ENCODE assay signal across 8 mouse cellular contexts in genomic region chr11:76524947-76525346, GRCm38 (mm10).
DNase-seq lines count a peak whose midpoint lies in the region; ATAC-seq and TF ChIP-seq lines count a peak whose summit lies in the region.

No protein-coding gene starts in this region.

- H3K9ac ChIP-seq in hindbrain, postnatal 0 days (replicated peaks; ENCODE audit: low read length) = no peak overlapping the region
- no peak overlapping the region for H3K9ac ChIP-seq in midbrain, postnatal 0 days (replicated peaks; ENCODE audit: low read length, poor library complexity, severe bottlenecking)

- no peaks in the 10 kb centered on the region for H3K36me3 ChIP-seq in hindbrain, postnatal 0 days (ENCODE audit: insufficient read depth, low read length)
- H3K36me3 ChIP-seq in midbrain, postnatal 0 days (ENCODE audit: insufficient read depth, low read length) = peaks cover 2% of the 10 kb centered on the region

- 0 out of 2 replicates have a peak overlapping the region, but pooled peaks have one; percentile 3 for H3K27ac ChIP-seq in hindbrain, postnatal 0 days
- no peak overlapping the region for H3K27ac ChIP-seq in midbrain, postnatal 0 days (ENCODE audit: low read depth, low read length)

- H3K9me3 ChIP-seq in hindbrain, postnatal 0 days (ENCODE audit: low read length) = no peaks in the 10 kb centered on the region
- no peaks in the 10 kb centered on the region for H3K9me3 ChIP-seq in midbrain, postnatal 0 days (ENCODE audit: low read length)

- H3K4me2 ChIP-seq in hindbrain, postnatal 0 days (ENCODE audit: low read depth, low read length) = no peak overlapping the region
- no peak overlapping the region for H3K4me2 ChIP-seq in midbrain, postnatal 0 days (ENCODE audit: low read depth, low read length, poor library complexity, severe bottlenecking)

- H3K27me3 ChIP-seq in hindbrain, postnatal 0 days (ENCODE audit: insufficient read depth, low read length) = no peaks in the 10 kb centered on the region
- no peaks in the 10 kb centered on the region for H3K27me3 ChIP-seq in midbrain, postnatal 0 days (ENCODE audit: insufficient read depth, low read length)

- intact Hi-C loops in left cerebral cortex, postnatal 14 days (cut with DNase I) = loop anchor here (5.0 to 10.0 kb wide), 2 partner anchors 50 to 122 kb away; no protein-coding TSS in a partner anchor

- peak; percentile 64; the same call in 1 of the 2 replicates for ATAC-seq in erythroid progenitor cell, adult 5-6 weeks (replicated peaks; ENCODE audit: low FRiP score, poor library complexity, severe bottlenecking)
- peak; percentile 69 for ATAC-seq in hindbrain, postnatal 0 days
- ATAC-seq in midbrain, postnatal 0 days (ENCODE audit: low FRiP score) = no peak

- WGBS in hindbrain, postnatal 0 days = 5% methylated on average over 8 of the region's 8 CpGs
- 19% methylated on average over 8 of the region's 8 CpGs for WGBS in midbrain, postnatal 0 days

- TF ChIP-seq POLR2A in brain, embryonic 14.5 days (IDR thresholded peaks at IDR 0.05; ENCODE audit: borderline replicate concordance, extremely low read depth, insufficient read depth, insufficient read length, poor library complexity, severe bottlenecking) = no peak

- peak; percentile 58 for DNase-seq in urinary bladder, postnatal 14 days (ENCODE audit: low spot score)
- DNase-seq in urinary bladder, adult 2 months (ENCODE audit: low spot score) = no peak
- peak; percentile 92 for DNase-seq in brain, embryonic 14.5 days (ENCODE audit: low read depth)
- DNase-seq in hindbrain, postnatal 0 days (ENCODE audit: low spot score) = peak; percentile 91
- DNase-seq in left cerebral cortex, postnatal 14 days (ENCODE audit: low spot score in 2 of 2) = peak; percentile 77 to 81
- DNase-seq in midbrain, postnatal 0 days (ENCODE audit: low spot score) = peak; percentile 89
- DNase-seq in testis, postnatal 10 days (ENCODE audit: low spot score) = peak; percentile 65

- H3K4me3 ChIP-seq in hindbrain, postnatal 0 days (ENCODE audit: low read length) = no peak overlapping the region
- no peak overlapping the region for H3K4me3 ChIP-seq in midbrain, postnatal 0 days (ENCODE audit: low read depth, low read length)

- peaks cover 28% of the 10 kb centered on the region for H3K4me1 ChIP-seq in hindbrain, postnatal 0 days (ENCODE audit: insufficient read depth, low read length)
- peaks cover 4% of the 10 kb centered on the region; the same call in 1 of the 2 replicates for H3K4me1 ChIP-seq in midbrain, postnatal 0 days (ENCODE audit: insufficient read depth, low read length)

- peak; percentile 84 for TF ChIP-seq CTCF in brain, embryonic 14.5 days (IDR thresholded peaks at IDR 0.05; ENCODE audit: borderline replicate concordance, extremely low read depth, insufficient read depth, insufficient read length)
- TF ChIP-seq CTCF in hindbrain, postnatal 0 days (IDR thresholded peaks at IDR 0.05; ENCODE audit: low read depth) = peak; percentile 98
- TF ChIP-seq CTCF in midbrain, postnatal 0 days (IDR thresholded peaks at IDR 0.05) = peak; percentile 96
